Mouse (Mus musculus) G1E (cell line): ENCODE results near the gene Card9.

Experiments
- CTCF ChIP-seq: IDR thresholded peaks from 2 replicates; pipeline ENCODE4 v1.5.1; 2012; ENCODE audit warnings: low read depth, low read length, inconsistent platforms, mixed read lengths
- GATA1 ChIP-seq: IDR thresholded peaks from 2 replicates; pipeline ENCODE4 v1.6.1; 2012; ENCODE audit warnings: borderline replicate concordance, low read length, inconsistent platforms, mixed read lengths

DNA sequence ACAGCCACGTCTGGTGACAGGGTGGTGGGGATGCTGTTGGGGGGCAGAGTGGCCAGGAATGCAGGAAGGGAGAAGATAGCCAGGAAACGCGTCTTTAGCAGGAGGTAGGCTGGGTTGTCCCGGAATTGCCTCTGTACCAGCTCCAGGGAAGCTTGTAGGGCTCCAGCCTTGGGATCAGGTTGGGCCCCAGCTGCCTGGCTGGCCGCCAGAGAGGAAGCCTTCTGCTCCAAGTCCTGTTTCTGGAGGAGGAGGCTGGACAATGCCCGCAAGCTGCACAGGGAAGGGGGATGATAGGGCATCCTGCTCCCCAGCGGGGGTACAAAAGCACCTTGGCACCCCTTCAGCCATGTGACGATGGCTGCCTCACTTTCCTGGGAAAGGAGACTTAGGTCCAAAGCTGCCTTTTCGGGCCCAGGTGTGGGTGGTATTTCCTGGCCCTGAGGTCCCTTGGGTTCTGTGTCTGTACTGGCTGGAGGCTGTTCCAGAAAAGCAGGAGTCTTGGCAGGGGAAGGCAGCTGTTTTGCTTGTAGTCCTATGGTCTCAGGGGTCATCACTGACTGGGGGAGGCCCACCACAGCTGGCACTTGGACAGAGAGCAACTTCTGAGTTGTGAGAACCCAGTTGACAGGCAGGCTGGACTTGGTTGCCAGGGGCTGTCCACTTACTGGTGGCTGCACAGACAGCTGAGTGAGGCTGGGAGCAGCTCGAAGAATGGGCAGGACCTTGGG is 4.2 kb upstream of the Card9 start:
- TF ChIP-seq CTCF (no peak), GATA1 (no peak)
